Mouse (Mus musculus): Measurements from ENCODE around the gene G3bp2. TPM values are rescaled to one million over a fixed set of nuclear protein-coding genes. Genes with fewer than 3 reads are reported as not detected.

Gene G3bp2
- total RNA-seq (2023): 137 TPM

DNA sequence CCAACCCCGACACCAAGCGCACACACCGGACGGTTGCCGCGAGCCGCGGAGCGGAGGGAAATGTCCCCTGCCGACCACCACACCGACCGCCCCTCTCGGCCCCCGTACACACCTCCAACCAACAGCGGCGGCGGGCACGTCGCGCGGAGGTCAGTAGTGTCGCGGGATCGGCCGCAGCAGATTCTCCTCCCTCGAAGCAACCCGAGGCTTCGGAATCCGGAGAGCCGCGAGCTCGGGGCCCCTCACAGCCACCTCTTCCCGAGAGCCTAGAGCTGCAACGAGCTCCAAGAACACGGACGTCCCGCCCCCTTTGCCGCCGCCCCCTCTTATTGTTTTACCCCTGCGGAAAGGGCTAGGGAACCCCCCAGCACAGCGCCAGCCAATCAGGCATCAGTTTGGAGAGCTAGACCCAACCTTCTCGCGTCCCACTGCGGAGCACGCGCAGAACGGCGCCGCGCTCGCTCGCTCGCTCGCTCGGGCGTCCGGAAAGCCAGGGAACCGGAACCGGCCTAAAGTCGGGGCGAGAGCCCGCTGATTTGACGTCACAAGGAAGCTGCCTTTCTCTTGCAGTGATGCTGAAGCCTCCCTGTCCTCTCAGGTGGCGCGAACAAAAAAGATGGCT lies at the start of gene G3bp2:
G3bp2 (minus strand) TSS at position 303 of the 622 bp plus-strand sequence.

DNA sequence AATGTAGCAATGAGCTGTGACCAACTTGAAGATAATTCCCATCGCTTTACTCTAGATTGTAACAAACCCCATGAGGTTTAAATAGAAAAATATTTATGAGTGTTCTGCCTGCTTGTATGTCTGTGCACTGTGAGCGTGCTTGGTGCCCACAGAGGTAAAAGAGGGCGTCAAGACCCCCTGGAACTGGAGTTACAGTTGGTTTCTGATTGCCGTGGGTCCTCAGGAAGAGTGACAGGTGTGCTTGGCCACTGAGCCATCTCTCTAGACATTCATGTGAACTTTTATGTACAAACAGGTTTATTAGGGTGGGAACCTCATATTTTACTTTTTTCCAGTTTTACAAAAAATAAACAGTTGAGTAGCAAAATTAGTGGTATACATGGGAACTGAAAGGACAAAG lies 39.7 kb downstream of the G3bp2 start, which contains the start of gene Cdkl2:
Cdkl2 (minus strand) TSS at position 101 of the 400 bp plus-strand sequence.

Other genes starting within 250 kb of the G3bp2 start
- 101 TPM for gene Rchy1, start 120.7 kb downstream of the G3bp2 start, total RNA-seq (2023)
- not detected for gene Odaph, start 96.2 kb downstream of the G3bp2 start, total RNA-seq (2023)
- 4.0 TPM for gene Cdkl2, start 39.8 kb downstream of the G3bp2 start, total RNA-seq (2023)
- gene Uso1, start 54.2 kb upstream of the G3bp2 start, total RNA-seq (2023): 47.8 TPM
- not detected for gene U90926, start 131.7 kb upstream of the G3bp2 start, total RNA-seq (2023)
- 0.62 TPM for gene Ppef2, start 172.6 kb upstream of the G3bp2 start, total RNA-seq (2023)
- 10.7 TPM for gene Naaa, start 194.5 kb upstream of the G3bp2 start, total RNA-seq (2023)
- gene Sdad1, start 226.8 kb upstream of the G3bp2 start, total RNA-seq (2023): 84.8 TPM
- 0.38 TPM for gene Cxcl9, start 244.4 kb upstream of the G3bp2 start, total RNA-seq (2023)
- gene Art3, start 248.1 kb upstream of the G3bp2 start, total RNA-seq (2023): 0.64 TPM